Mouse (Mus musculus) CH12.LX (cell line): Measurements from ENCODE around the gene Mapre1. TPM values are rescaled to one million over a fixed set of nuclear protein-coding genes. Genes with fewer than 3 reads are reported as not detected.

Experiments used
- DNase-seq: peaks from one replicate; pipeline ENCODE4 v3.0.0-alpha.2; 2013; ENCODE audit errors: extremely low read depth
- H3K27ac ChIP-seq: 2 replicates; pipeline ENCODE4 v1.5.1; 2012; ENCODE audit warnings: low read depth, mild to moderate bottlenecking, control low read depth, moderate library complexity; ENCODE audit not compliant: insufficient read depth
- H3K27me3 ChIP-seq: replicated peaks from 2 replicates; pipeline ENCODE3; 2012; ENCODE audit warnings: inconsistent platforms
- H3K36me3 ChIP-seq, 2 experiments: replicated peaks in 1 of 2; 2 replicates each; pipeline versions ENCODE3 to v1.6.1; 2012; ENCODE audit warnings: inconsistent platforms in 1 of 2, low read length in 1 of 2, mild to moderate bottlenecking in 1 of 2, mixed read lengths in 1 of 2, moderate library complexity in 1 of 2; ENCODE audit not compliant: control insufficient read depth in 1 of 2, insufficient read depth in 1 of 2
- H3K4me1 ChIP-seq, 2 experiments: 2 replicates each; pipeline ENCODE4 v1.6.1; 2012; ENCODE audit warnings: inconsistent platforms in 1 of 2, moderate library complexity in 1 of 2; ENCODE audit not compliant: insufficient read depth in 2 of 2, control insufficient read depth in 1 of 2
- H3K4me2 ChIP-seq: 2 replicates; pipeline ENCODE4 v1.6.1; 2012; ENCODE audit warnings: low read depth, mild to moderate bottlenecking, control low read depth; ENCODE audit not compliant: poor library complexity, insufficient read depth, severe bottlenecking
- H3K4me3 ChIP-seq, 3 experiments: fragments of 150-350 bp in 1 of 3; sonication (generic) in 1 of 3; replicated peaks in 1 of 3; 2 replicates each; pipeline versions ENCODE3 to v1.5.1; 2011 to 2012; ENCODE audit warnings: low read depth in 2 of 3, low read length in 2 of 3, mild to moderate bottlenecking in 2 of 3, moderate library complexity in 2 of 3, control low read depth in 1 of 3, improper control_type of control experiment in 1 of 3, inconsistent platforms in 1 of 3, mixed read lengths in 1 of 3; ENCODE audit not compliant: poor library complexity in 1 of 3
- H3K79me2 ChIP-seq: replicated peaks from 2 replicates; pipeline ENCODE4 v1.6.1; 2012; ENCODE audit warnings: mild to moderate bottlenecking, moderate library complexity; ENCODE audit not compliant: control insufficient read depth, poor library complexity, insufficient read depth, severe bottlenecking; ENCODE audit errors: extremely low read depth
- H3K9ac ChIP-seq: 2 replicates; pipeline ENCODE4 v1.6.1; 2012; ENCODE audit warnings: low read depth, mild to moderate bottlenecking, control low read depth, moderate library complexity; ENCODE audit not compliant: insufficient read depth
- H3K9me3 ChIP-seq: replicated peaks from 2 replicates; pipeline ENCODE3; 2012; ENCODE audit warnings: low read length, inconsistent platforms, mixed read lengths
- CHD1 ChIP-seq: IDR thresholded peaks from 2 replicates; pipeline ENCODE4 v1.6.1; 2012; ENCODE audit warnings: low read depth, low read length, improper control_type of control experiment, inconsistent platforms
- CHD2 ChIP-seq: IDR thresholded peaks from 2 replicates; pipeline ENCODE4 v1.6.1; 2011; ENCODE audit warnings: low read length, improper control_type of control experiment
- CTCF ChIP-seq, 2 experiments: IDR thresholded peaks in 1 of 2; conservative IDR thresholded peaks in 1 of 2; 2 replicates each; pipeline ENCODE4 v1.5.1; 2011 to 2012; ENCODE audit warnings: low read depth in 2 of 2, low read length in 2 of 2, improper control_type of control experiment in 1 of 2, inconsistent platforms in 1 of 2, mild to moderate bottlenecking in 1 of 2, moderate library complexity in 1 of 2
- E2F4 ChIP-seq: IDR thresholded peaks from 2 replicates; pipeline ENCODE4 v1.6.1; 2011; ENCODE audit warnings: low read depth, low read length, improper control_type of control experiment; ENCODE audit not compliant: insufficient replicate concordance
- ELF1 ChIP-seq: IDR thresholded peaks from 2 replicates; pipeline ENCODE4 v1.6.1; 2014; ENCODE audit warnings: low read depth, mild to moderate bottlenecking, inconsistent platforms, low read length, improper control_type of control experiment
- EP300 ChIP-seq: IDR thresholded peaks from 2 replicates; pipeline ENCODE4 v1.6.1; 2011; ENCODE audit warnings: low read length, improper control_type of control experiment
- ETS1 ChIP-seq: conservative IDR thresholded peaks from 2 replicates; pipeline ENCODE4 v1.6.1; 2012; ENCODE audit warnings: low read depth, mild to moderate bottlenecking, inconsistent platforms, low read length, improper control_type of control experiment, moderate library complexity
- GABPA ChIP-seq: IDR thresholded peaks from 2 replicates; pipeline ENCODE4 v1.6.1; 2012; ENCODE audit warnings: low read depth, low read length, improper control_type of control experiment, inconsistent platforms; ENCODE audit not compliant: insufficient replicate concordance
- HCFC1 ChIP-seq: IDR thresholded peaks from 2 replicates; pipeline ENCODE4 v1.6.1; 2012; ENCODE audit warnings: low read depth, mild to moderate bottlenecking, inconsistent platforms, low read length, improper control_type of control experiment
- IRF4 ChIP-seq: IDR thresholded peaks from 2 replicates; pipeline ENCODE4 v1.6.1; 2014; ENCODE audit warnings: low read depth, mild to moderate bottlenecking, inconsistent platforms, low read length, improper control_type of control experiment
- JUN ChIP-seq: IDR thresholded peaks from 2 replicates; pipeline ENCODE4 v1.6.1; 2011; ENCODE audit warnings: low read depth, mild to moderate bottlenecking, low read length, improper control_type of control experiment, moderate library complexity; ENCODE audit not compliant: insufficient read depth
- JUND ChIP-seq: conservative IDR thresholded peaks from 2 replicates; pipeline ENCODE4 v1.6.1; 2011; ENCODE audit warnings: low read depth, low read length, improper control_type of control experiment
- KAT2A ChIP-seq: IDR thresholded peaks from 2 replicates; pipeline ENCODE4 v1.6.1; 2012; ENCODE audit warnings: low read length, improper control_type of control experiment, inconsistent platforms; ENCODE audit not compliant: insufficient replicate concordance
- MAZ ChIP-seq: IDR thresholded peaks from 2 replicates; pipeline ENCODE4 v1.6.1; 2012; ENCODE audit warnings: low read depth, mild to moderate bottlenecking, inconsistent platforms, low read length, improper control_type of control experiment, moderate library complexity
- MXI1 ChIP-seq: IDR thresholded peaks from 2 replicates; pipeline ENCODE4 v1.6.1; 2011; ENCODE audit warnings: mild to moderate bottlenecking, low read depth, low read length, improper control_type of control experiment
- MYC ChIP-seq: IDR thresholded peaks from 2 replicates; pipeline ENCODE4 v1.6.1; 2011; ENCODE audit warnings: low read depth, mild to moderate bottlenecking, improper control_type of control experiment, low read length
- POLR2A ChIP-seq: IDR thresholded peaks from 2 replicates; pipeline ENCODE4 v1.6.1; 2011; ENCODE audit warnings: low read depth, mild to moderate bottlenecking, improper control_type of control experiment, low read length
- POLR2AphosphoS2 ChIP-seq: IDR thresholded peaks from 2 replicates; pipeline ENCODE4 v1.6.1; 2011; ENCODE audit warnings: low read depth, low read length, improper control_type of control experiment
- RCOR1 ChIP-seq: conservative IDR thresholded peaks from 2 replicates; pipeline ENCODE4 v1.6.1; 2012; ENCODE audit warnings: low read depth, mild to moderate bottlenecking, inconsistent platforms, low read length, improper control_type of control experiment
- SMC3 ChIP-seq: IDR thresholded peaks from 2 replicates; pipeline ENCODE4 v1.6.1; 2011; ENCODE audit warnings: low read depth, low read length, improper control_type of control experiment
- UBTF ChIP-seq: IDR thresholded peaks from 2 replicates; pipeline ENCODE4 v1.6.1; 2012; ENCODE audit warnings: low read depth, mild to moderate bottlenecking, inconsistent platforms, low read length, improper control_type of control experiment, moderate library complexity
- USF1 ChIP-seq: IDR thresholded peaks from 2 replicates; pipeline ENCODE4 v1.6.1; 2014; ENCODE audit warnings: low read depth, mild to moderate bottlenecking, inconsistent platforms, low read length, improper control_type of control experiment
- ZKSCAN1 ChIP-seq: IDR thresholded peaks from 2 replicates; pipeline ENCODE4 v1.6.1; 2012; ENCODE audit warnings: low read depth, inconsistent platforms, low read length, improper control_type of control experiment, borderline replicate concordance
- ZMIZ1 ChIP-seq: IDR thresholded peaks from 2 replicates; pipeline ENCODE4 v1.6.1; 2012; ENCODE audit warnings: low read depth, mild to moderate bottlenecking, inconsistent platforms, low read length, improper control_type of control experiment
- dilution Hi-C: fragments of 300-500 bp; cut with MboI; formaldehyde crosslinking; loops from 2 replicates; pipeline ENCODE4 v1.14.3; 2020; ENCODE audit warnings: low sequenced_read_pairs; ENCODE audit not compliant: extremely low pct_unique_long_range_greater_than_20kb, extremely low pct_ligation_motif_present
- in situ Hi-C: fragments of 300-500 bp; cut with MboI; formaldehyde crosslinking; loops from 3 replicates; pipeline ENCODE4 v1.14.3; 2019; ENCODE audit warnings: low sequenced_read_pairs, low pct_ligation_motif_present, low pct_unique_long_range_greater_than_20kb, mixed read lengths
- polyA plus RNA-seq: library from polyadenylated mRNA; unstranded; fragments of >175 nt; gene quantifications from 2 replicates; pipeline ENCODE4 v1.2.1, GENCODE M21; 2012; ENCODE audit warnings: low read depth; ENCODE audit not compliant: insufficient read length
- total RNA-seq, 2 experiments: library from RNA; depleted of rRNA; stranded (reverse); fragments of 300-350 nt in 1 of 2; fragments of >200 nt in 1 of 2; gene quantifications; 2 replicates each; pipeline ENCODE4 v1.2.3; 2012 to 2014

Mapre1 gene
- total and polyA plus RNA-seq, 3 experiments, result 30.8 to 136 (median 134) TPM

DNA sequence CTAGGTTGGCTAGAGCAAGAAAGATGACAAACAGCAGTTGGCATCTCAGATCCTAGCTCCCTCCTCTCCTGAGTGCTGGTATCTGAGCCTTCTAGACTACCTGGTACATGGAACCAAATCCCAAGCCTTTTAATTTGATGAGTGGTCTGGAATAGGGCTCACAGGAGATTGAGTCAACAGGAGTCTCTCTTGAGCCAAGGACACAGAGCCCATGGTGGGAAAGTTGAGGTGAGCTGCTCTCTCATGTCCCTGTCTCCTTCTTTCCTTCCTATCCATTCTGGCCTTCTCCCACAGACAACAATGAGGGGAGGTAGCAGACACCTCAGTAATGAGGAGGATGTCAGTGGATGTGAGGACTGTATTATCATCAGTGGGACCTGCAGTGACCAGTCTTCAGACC lies 44.7 kb upstream of the Mapre1 start, which contains the start of gene Dnmt3c:
Gene Dnmt3c (plus strand): TSS at position 301 of the 400 bp plus-strand sequence.
- Histone ChIP-seq H3K9me3 (peaks cover 3% of the 10 kb centered on the region), H3K27me3 (peaks cover 11% of the 10 kb centered on the region), H3K4me2 (no peak within 1 kb of the TSS), H3K4me1 (no peaks in the 10 kb centered on the region), H3K9ac (no peak within 1 kb of the TSS), H3K36me3 (no peaks in the 10 kb centered on the region), H3K27ac (no peak within 1 kb of the TSS), H3K4me3 (no peak within 1 kb of the TSS), H3K79me2 (no peaks in the 10 kb centered on the region)
- in situ Hi-C loops, result no loop called here
- no peak for DNase-seq
- dilution Hi-C loops, result no loop called here
- TF ChIP-seq JUN (no peak), POLR2A (no peak), E2F4 (no peak), POLR2AphosphoS2 (no peak), ZKSCAN1 (no peak), SMC3 (no peak), EP300 (no peak), GABPA (no peak), USF1 (no peak)

DNA sequence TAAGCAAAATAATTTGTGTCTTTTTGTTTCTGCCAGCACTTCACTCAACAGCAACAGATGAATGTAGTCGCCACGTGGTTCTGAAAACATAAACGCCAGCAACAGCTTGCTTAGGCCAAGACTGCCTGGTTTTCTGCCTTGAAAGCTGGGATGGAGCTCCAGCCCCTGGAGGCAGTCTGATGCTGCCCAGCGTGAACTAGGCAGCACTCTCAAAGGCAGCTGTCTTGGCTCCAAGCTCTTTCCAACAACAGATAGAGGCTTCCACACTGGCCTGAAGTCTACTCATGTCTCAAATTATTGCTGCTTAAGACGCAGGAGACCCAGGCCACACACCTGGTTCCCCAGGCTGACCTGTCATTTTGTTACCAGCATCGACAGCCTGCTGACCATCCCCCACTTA lies 37.7 kb upstream of the Mapre1 start:
- in situ Hi-C loops (no loop called here), dilution Hi-C loops (no loop called here)
- H3K27ac ChIP-seq, result no peak overlapping the region
- H3K4me2 ChIP-seq, result no peak overlapping the region
- H3K27me3 ChIP-seq, result peaks cover 6% of the 10 kb centered on the region
- H3K9ac ChIP-seq, result no peak overlapping the region
- H3K36me3 ChIP-seq, result no peaks in the 10 kb centered on the region
- peaks cover 4 to 5% of the 10 kb centered on the region in 2 experiments; a peak in 3 of 4 replicates for H3K4me1 ChIP-seq
- H3K4me3 ChIP-seq, result no peak overlapping the region
- peaks cover 7% of the 10 kb centered on the region for H3K9me3 ChIP-seq
- H3K79me2 ChIP-seq, result no peaks in the 10 kb centered on the region
- no peak for TF ChIP-seq CTCF (conservative IDR thresholded peaks at IDR 0.05 in 1 of 2, IDR thresholded peaks at IDR 0.05 in 1 of 2; ENCODE audit: low read depth in 2 of 2, low read length in 2 of 2)
- no peak for TF ChIP-seq MAZ
- TF ChIP-seq MXI1, result no peak
- no peak for TF ChIP-seq ELF1
- TF ChIP-seq ETS1, result no peak
- no peak for TF ChIP-seq IRF4
- TF ChIP-seq GABPA, result no peak
- TF ChIP-seq MYC, result no peak
- no peak for TF ChIP-seq UBTF
- TF ChIP-seq RCOR1, result no peak
- no peak for TF ChIP-seq KAT2A
- TF ChIP-seq JUN, result no peak
- TF ChIP-seq CHD1, result no peak
- no peak for TF ChIP-seq CHD2
- TF ChIP-seq ZMIZ1, result no peak
- TF ChIP-seq E2F4, result no peak
- no peak for TF ChIP-seq JUND
- no peak for TF ChIP-seq HCFC1
- no peak for DNase-seq
